Mouse (Mus musculus) frontal cortex, postnatal 14 days (tissue): ENCODE measurements around the gene Mst1r.

Experiments
- DNase-seq, 2 experiments: peaks; one replicate each; pipeline ENCODE4 v3.0.0; 2022; ENCODE audit warnings: low spot score in 2 of 2

The Mst1r gene

GRCm38 (mm10) chr9:107906252-107906966 lies at the start of gene Mst1r:
Gene Mst1r (plus strand): TSS chr9:107906873.
- no peak for DNase-seq

- no peak for DNase-seq
These were observed 48.3 kb upstream of the Mst1r start for GRCm38 (mm10) chr9:107858343-107858742.

GRCm38 (mm10) chr9:107864493-107864892 lies 42.2 kb upstream of the Mst1r start:
- no peak for DNase-seq

GRCm38 (mm10) chr9:107866081-107866480 lies 40.6 kb upstream of the Mst1r start:
- no peak for DNase-seq

GRCm38 (mm10) chr9:107872350-107873098 lies 34.1 kb upstream of the Mst1r start:
- peak; percentile 93 to 94 for DNase-seq

GRCm38 (mm10) chr9:107873137-107873536 lies 33.5 kb upstream of the Mst1r start, which contains the start of gene Rbm6:
Gene Rbm6 (minus strand): TSS chr9:107873237.
- DNase-seq = no peak

- DNase-seq = no peak
These were observed 26.3 kb upstream of the Mst1r start for GRCm38 (mm10) chr9:107880411-107880810.

- DNase-seq = peak; percentile 69 to 73
These were observed 18.8 kb upstream of the Mst1r start, which contains the start of gene Mon1a for GRCm38 (mm10) chr9:107887804-107888266. Gene Mon1a (plus strand): TSS chr9:107888151.

- DNase-seq = no peak
These were observed 18.3 kb upstream of the Mst1r start for GRCm38 (mm10) chr9:107888267-107888850.

GRCm38 (mm10) chr9:107890260-107890659 lies 16.4 kb upstream of the Mst1r start:
- no peak for DNase-seq

GRCm38 (mm10) chr9:107891023-107891422 lies 15.7 kb upstream of the Mst1r start:
- DNase-seq = no peak

- DNase-seq = no peak
These were observed 8.1 kb upstream of the Mst1r start for GRCm38 (mm10) chr9:107898563-107898962.

- no peak for DNase-seq
These were observed 6.8 kb upstream of the Mst1r start for GRCm38 (mm10) chr9:107899855-107900254.

- peak; percentile 69 to 78 for DNase-seq
These were observed 5.6 kb upstream of the Mst1r start for GRCm38 (mm10) chr9:107900840-107901626.

- no peak for DNase-seq
These were observed 5.1 kb upstream of the Mst1r start for GRCm38 (mm10) chr9:107901627-107901914.

- peak; percentile 77 to 91 for DNase-seq
These were observed 1.9 kb upstream of the Mst1r start for GRCm38 (mm10) chr9:107904726-107905125.

GRCm38 (mm10) chr9:107906967-107907800 lies 511 bp downstream of the Mst1r start:
- no peak for DNase-seq

- no peak for DNase-seq
These were observed 1.1 kb downstream of the Mst1r start for GRCm38 (mm10) chr9:107907801-107908120.

GRCm38 (mm10) chr9:107908410-107909158 lies 1.9 kb downstream of the Mst1r start:
- DNase-seq = no peak

- no peak for DNase-seq
These were observed 3.5 kb downstream of the Mst1r start for GRCm38 (mm10) chr9:107910025-107910769.
